Mouse (Mus musculus): Measurements from ENCODE around the gene Atp6ap1. TPM values are rescaled to one million over a fixed set of nuclear protein-coding genes. Genes with fewer than 3 reads are reported as not detected.

The Atp6ap1 gene
- polyA plus RNA-seq, 1 experiment from 2014 or later: 90.6 TPM

GRCm38 (mm10) chrX:74270062-74270901 lies 26.6 kb upstream of the Atp6ap1 start, which contains the start of gene Rpl10:
Gene Rpl10, plus strand, starts transcription at chrX:74270812.
- peak; percentile 95 for ATAC-seq (replicated peaks; ENCODE audit: insufficient number of reproducible peaks, low FRiP score, low TSS enrichment)
- Histone ChIP-seq H3K9ac (ENCODE audit: low read depth, low read length) (peak within 1 kb of the TSS; percentile 85), H3K4me3 (ENCODE audit: low read depth, low read length) (peak within 1 kb of the TSS; percentile 60), H3K9me3 (replicated peaks; ENCODE audit: control insufficient read depth, low read length) (no peaks in the 10 kb centered on the region), H3K27me3 (ENCODE audit: control insufficient read depth, insufficient read depth, low read length) (no peaks in the 10 kb centered on the region), H3K4me2 (peak within 1 kb of the TSS; percentile 65), H3K27ac (ENCODE audit: low read depth, low read length) (peak within 1 kb of the TSS; percentile 93), H3K36me3 (ENCODE audit: control insufficient read depth, insufficient read depth, low read length) (no peaks in the 10 kb centered on the region), H3K4me1 (ENCODE audit: control insufficient read depth, insufficient read depth, low read length) (no peaks in the 10 kb centered on the region)
- WGBS (ENCODE audit: insufficient replicate concordance): 18% methylated on average over 42 of the region's 42 CpGs

- H3K4me2 ChIP-seq: peak overlapping the region; percentile 65
- H3K27me3 ChIP-seq (ENCODE audit: control insufficient read depth, insufficient read depth, low read length): no peaks in the 10 kb centered on the region
- ATAC-seq (replicated peaks; ENCODE audit: insufficient number of reproducible peaks, low FRiP score, low TSS enrichment): no peak
- WGBS (ENCODE audit: insufficient replicate concordance): 19% methylated on average over 27 of the region's 27 CpGs
- H3K9me3 ChIP-seq (replicated peaks; ENCODE audit: control insufficient read depth, low read length): no peaks in the 10 kb centered on the region
- H3K9ac ChIP-seq (ENCODE audit: low read depth, low read length): peak overlapping the region; percentile 85
- peak overlapping the region; percentile 76 for H3K27ac ChIP-seq (ENCODE audit: low read depth, low read length)
- H3K4me3 ChIP-seq (ENCODE audit: low read depth, low read length): peak overlapping the region; percentile 60
- no peaks in the 10 kb centered on the region for H3K36me3 ChIP-seq (ENCODE audit: control insufficient read depth, insufficient read depth, low read length)
- H3K4me1 ChIP-seq (ENCODE audit: control insufficient read depth, insufficient read depth, low read length): no peaks in the 10 kb centered on the region
Measured at GRCm38 (mm10) chrX:74270902-74271551, 25.9 kb upstream of the Atp6ap1 start.

GRCm38 (mm10) chrX:74273422-74274322 lies 23.2 kb upstream of the Atp6ap1 start:
- 25% methylated on average over 10 of the region's 10 CpGs for whole genome bisulfite sequencing (ENCODE audit: insufficient replicate concordance)
- no peaks in the 10 kb centered on the region for H3K4me1 ChIP-seq (ENCODE audit: control insufficient read depth, insufficient read depth, low read length)
- no peak for ATAC-seq (replicated peaks; ENCODE audit: insufficient number of reproducible peaks, low FRiP score, low TSS enrichment)
- H3K9me3 ChIP-seq (replicated peaks; ENCODE audit: control insufficient read depth, low read length): no peaks in the 10 kb centered on the region
- no peaks in the 10 kb centered on the region for H3K27me3 ChIP-seq (ENCODE audit: control insufficient read depth, insufficient read depth, low read length)
- no peak overlapping the region for H3K27ac ChIP-seq (ENCODE audit: low read depth, low read length)
- H3K9ac ChIP-seq (ENCODE audit: low read depth, low read length): no peak overlapping the region
- H3K4me3 ChIP-seq (ENCODE audit: low read depth, low read length): no peak overlapping the region
- no peaks in the 10 kb centered on the region for H3K36me3 ChIP-seq (ENCODE audit: control insufficient read depth, insufficient read depth, low read length)
- H3K4me2 ChIP-seq: no peak overlapping the region

GRCm38 (mm10) chrX:74277916-74278315 lies 19.0 kb upstream of the Atp6ap1 start:
- WGBS (ENCODE audit: insufficient replicate concordance): 64% methylated on average over 8 of the region's 8 CpGs
- H3K4me3 ChIP-seq (ENCODE audit: low read depth, low read length): no peak overlapping the region
- H3K36me3 ChIP-seq (ENCODE audit: control insufficient read depth, insufficient read depth, low read length): no peaks in the 10 kb centered on the region
- no peak for ATAC-seq (replicated peaks; ENCODE audit: insufficient number of reproducible peaks, low FRiP score, low TSS enrichment)
- no peaks in the 10 kb centered on the region for H3K4me1 ChIP-seq (ENCODE audit: control insufficient read depth, insufficient read depth, low read length)
- H3K9ac ChIP-seq (ENCODE audit: low read depth, low read length): no peak overlapping the region
- H3K4me2 ChIP-seq: no peak overlapping the region
- H3K27me3 ChIP-seq (ENCODE audit: control insufficient read depth, insufficient read depth, low read length): no peaks in the 10 kb centered on the region
- no peak overlapping the region for H3K27ac ChIP-seq (ENCODE audit: low read depth, low read length)
- no peaks in the 10 kb centered on the region for H3K9me3 ChIP-seq (replicated peaks; ENCODE audit: control insufficient read depth, low read length)

- Histone ChIP-seq H3K9ac (ENCODE audit: low read depth, low read length) (peak overlapping the region; percentile 62), H3K9me3 (replicated peaks; ENCODE audit: control insufficient read depth, low read length) (no peaks in the 10 kb centered on the region), H3K27ac (ENCODE audit: low read depth, low read length) (peak overlapping the region; percentile 54), H3K4me3 (ENCODE audit: low read depth, low read length) (peak overlapping the region; percentile 55), H3K27me3 (ENCODE audit: control insufficient read depth, insufficient read depth, low read length) (no peaks in the 10 kb centered on the region), H3K4me2 (peak overlapping the region; percentile 79), H3K36me3 (ENCODE audit: control insufficient read depth, insufficient read depth, low read length) (no peaks in the 10 kb centered on the region), H3K4me1 (ENCODE audit: control insufficient read depth, insufficient read depth, low read length) (peaks cover 2% of the 10 kb centered on the region; the same call in 1 of the 2 replicates)
- ATAC-seq (replicated peaks; ENCODE audit: insufficient number of reproducible peaks, low FRiP score, low TSS enrichment): no peak
- WGBS (ENCODE audit: insufficient replicate concordance): 16% methylated on average over 14 of the region's 14 CpGs
Measured at GRCm38 (mm10) chrX:74281041-74281731, 15.7 kb upstream of the Atp6ap1 start.

- Histone ChIP-seq H3K4me2 (peak within 1 kb of the TSS; percentile 79), H3K4me1 (ENCODE audit: control insufficient read depth, insufficient read depth, low read length) (peaks cover 2% of the 10 kb centered on the region; the same call in 1 of the 2 replicates), H3K4me3 (ENCODE audit: low read depth, low read length) (peak within 1 kb of the TSS; percentile 55), H3K9me3 (replicated peaks; ENCODE audit: control insufficient read depth, low read length) (no peaks in the 10 kb centered on the region), H3K36me3 (ENCODE audit: control insufficient read depth, insufficient read depth, low read length) (no peaks in the 10 kb centered on the region), H3K9ac (ENCODE audit: low read depth, low read length) (peak within 1 kb of the TSS; percentile 73), H3K27ac (ENCODE audit: low read depth, low read length) (peak within 1 kb of the TSS; percentile 78), H3K27me3 (ENCODE audit: control insufficient read depth, insufficient read depth, low read length) (no peaks in the 10 kb centered on the region)
- 15% methylated on average over 16 of the region's 16 CpGs for WGBS (ENCODE audit: insufficient replicate concordance)
- ATAC-seq (replicated peaks; ENCODE audit: insufficient number of reproducible peaks, low FRiP score, low TSS enrichment): peak; percentile 92
Measured at GRCm38 (mm10) chrX:74281732-74282394, 15.0 kb upstream of the Atp6ap1 start, which contains the start of the genes Taz and Dnase1l1. Gene Taz, plus strand, starts transcription at chrX:74281912. Gene Dnase1l1, minus strand, starts transcription at chrX:74282337.

- peak overlapping the region; percentile 73 for H3K9ac ChIP-seq (ENCODE audit: low read depth, low read length)
- 16% methylated on average over 39 of the region's 39 CpGs for WGBS (ENCODE audit: insufficient replicate concordance)
- H3K9me3 ChIP-seq (replicated peaks; ENCODE audit: control insufficient read depth, low read length): no peaks in the 10 kb centered on the region
- H3K4me3 ChIP-seq (ENCODE audit: low read depth, low read length): peak overlapping the region; percentile 55
- H3K4me2 ChIP-seq: peak overlapping the region; percentile 79
- H3K36me3 ChIP-seq (ENCODE audit: control insufficient read depth, insufficient read depth, low read length): no peaks in the 10 kb centered on the region
- no peaks in the 10 kb centered on the region for H3K27me3 ChIP-seq (ENCODE audit: control insufficient read depth, insufficient read depth, low read length)
- peak overlapping the region; percentile 78 for H3K27ac ChIP-seq (ENCODE audit: low read depth, low read length)
- H3K4me1 ChIP-seq (ENCODE audit: control insufficient read depth, insufficient read depth, low read length): peaks cover 2% of the 10 kb centered on the region; the same call in 1 of the 2 replicates
- ATAC-seq (replicated peaks; ENCODE audit: insufficient number of reproducible peaks, low FRiP score, low TSS enrichment): peak; percentile 40
Measured at GRCm38 (mm10) chrX:74282395-74283091, 14.4 kb upstream of the Atp6ap1 start.
